Mouse (Mus musculus) splenic B cell, adult 2 months (primary cell): Measurements from ENCODE around the gene Rpap2.

Source experiments
- DNase-seq: peaks from one replicate; pipeline ENCODE4 v3.0.0-alpha.2; 2011; ENCODE audit warnings: low read depth, low spot score
- H3K27me3 ChIP-seq: 2 replicates; pipeline ENCODE4 v1.6.1; 2012; ENCODE audit warnings: mild to moderate bottlenecking, low read length, moderate library complexity, mixed read lengths; ENCODE audit not compliant: control insufficient read depth, poor library complexity, insufficient read depth, severe bottlenecking
- H3K36me3 ChIP-seq: 2 replicates; pipeline ENCODE4 v1.6.1; 2012; ENCODE audit warnings: mild to moderate bottlenecking, low read length, moderate library complexity, mixed read lengths; ENCODE audit not compliant: control insufficient read depth, poor library complexity, insufficient read depth, severe bottlenecking

Gene Rpap2

GRCm38 (mm10) chr5:107647580-107647979 is 50.4 kb downstream of the Rpap2 start:
- no peak for DNase-seq

GRCm38 (mm10) chr5:107648552-107649125 is 51.5 kb downstream of the Rpap2 start:
- H3K27me3 ChIP-seq, result no peaks in the 10 kb centered on the region
- no peak for DNase-seq
- H3K36me3 ChIP-seq, result no peaks in the 10 kb centered on the region

More at GRCm38 (mm10) chr5:107647580-107647979, 50.4 kb downstream of the Rpap2 start:
- no peaks in the 10 kb centered on the region for H3K27me3 ChIP-seq
- H3K36me3 ChIP-seq, result no peaks in the 10 kb centered on the region

GRCm38 (mm10) chr5:107649680-107650079 is 52.5 kb downstream of the Rpap2 start:
- no peak for DNase-seq
- no peaks in the 10 kb centered on the region for H3K36me3 ChIP-seq
- no peaks in the 10 kb centered on the region for H3K27me3 ChIP-seq

- no peak for DNase-seq
- H3K36me3 ChIP-seq, result peaks cover 2% of the 10 kb centered on the region; the same call in 1 of the 2 replicates
Observed at GRCm38 (mm10) chr5:107650427-107650826, 53.3 kb downstream of the Rpap2 start.

GRCm38 (mm10) chr5:107652055-107652660 is 55.0 kb downstream of the Rpap2 start:
- DNase-seq, result no peak
- Histone ChIP-seq H3K27me3 (no peaks in the 10 kb centered on the region), H3K36me3 (peaks cover 2% of the 10 kb centered on the region; the same call in 1 of the 2 replicates)

More at GRCm38 (mm10) chr5:107650427-107650826, 53.3 kb downstream of the Rpap2 start:
- no peaks in the 10 kb centered on the region for H3K27me3 ChIP-seq

GRCm38 (mm10) chr5:107678392-107678791 is 81.2 kb downstream of the Rpap2 start:
- peak; percentile 31 for DNase-seq
- H3K36me3 ChIP-seq, result no peaks in the 10 kb centered on the region
- H3K27me3 ChIP-seq, result no peaks in the 10 kb centered on the region

GRCm38 (mm10) chr5:107681300-107681699 is 84.1 kb downstream of the Rpap2 start:
- no peaks in the 10 kb centered on the region for H3K27me3 ChIP-seq
- H3K36me3 ChIP-seq, result no peaks in the 10 kb centered on the region
- peak; percentile 46 for DNase-seq

GRCm38 (mm10) chr5:107684380-107684779 is 87.2 kb downstream of the Rpap2 start:
- peak; percentile 58 for DNase-seq
- no peaks in the 10 kb centered on the region for H3K36me3 ChIP-seq

GRCm38 (mm10) chr5:107687161-107687560 is 90.0 kb downstream of the Rpap2 start:
- Histone ChIP-seq H3K36me3 (no peaks in the 10 kb centered on the region), H3K27me3 (no peaks in the 10 kb centered on the region)
- DNase-seq, result peak; percentile 37

More at GRCm38 (mm10) chr5:107684380-107684779, 87.2 kb downstream of the Rpap2 start:
- H3K27me3 ChIP-seq, result no peaks in the 10 kb centered on the region

GRCm38 (mm10) chr5:107687592-107688498 is 90.7 kb downstream of the Rpap2 start:
- Histone ChIP-seq H3K36me3 (no peaks in the 10 kb centered on the region), H3K27me3 (no peaks in the 10 kb centered on the region)
- DNase-seq, result peak; percentile 98

GRCm38 (mm10) chr5:107688499-107688866 is 91.3 kb downstream of the Rpap2 start:
- H3K36me3 ChIP-seq, result no peaks in the 10 kb centered on the region
- DNase-seq, result peak; percentile 45
- H3K27me3 ChIP-seq, result no peaks in the 10 kb centered on the region

- no peaks in the 10 kb centered on the region for H3K36me3 ChIP-seq
- DNase-seq, result peak; percentile 33
- H3K27me3 ChIP-seq, result no peaks in the 10 kb centered on the region
Observed at GRCm38 (mm10) chr5:107695019-107695418, 97.8 kb downstream of the Rpap2 start.

- 0 out of 2 replicates have a peak, but pooled peaks cover 2% of the 10 kb centered on the region for H3K36me3 ChIP-seq
- no peaks in the 10 kb centered on the region for H3K27me3 ChIP-seq
- DNase-seq, result no peak
Observed at GRCm38 (mm10) chr5:107698888-107699287, 101.7 kb downstream of the Rpap2 start.

GRCm38 (mm10) chr5:107700873-107701272 is 103.7 kb downstream of the Rpap2 start:
- Histone ChIP-seq H3K27me3 (no peaks in the 10 kb centered on the region), H3K36me3 (0 out of 2 replicates have a peak, but pooled peaks cover 2% of the 10 kb centered on the region)
- no peak for DNase-seq

GRCm38 (mm10) chr5:107701658-107702057 is 104.5 kb downstream of the Rpap2 start:
- DNase-seq, result no peak
- Histone ChIP-seq H3K27me3 (no peaks in the 10 kb centered on the region), H3K36me3 (0 out of 2 replicates have a peak, but pooled peaks cover 2% of the 10 kb centered on the region)
